Mouse (Mus musculus) brain, adult 2 months (tissue): Measurements from ENCODE around the gene Tspear.
"Not testable (repeated sequence)": the region's sequence is repeated elsewhere in the genome, so short reads cannot be mapped to it uniquely, and the experiment has no call there.

Experiments used
- DNase-seq: peaks from one replicate; pipeline ENCODE4 v3.0.0; 2011; ENCODE audit warnings: low read depth, low spot score

Gene Tspear

GRCm38 (mm10) chr10:77685895-77686664 is at the start of gene Tspear:
Tspear (plus strand) TSS chr10:77686569.
- DNase-seq: peak; percentile 15

DNA sequence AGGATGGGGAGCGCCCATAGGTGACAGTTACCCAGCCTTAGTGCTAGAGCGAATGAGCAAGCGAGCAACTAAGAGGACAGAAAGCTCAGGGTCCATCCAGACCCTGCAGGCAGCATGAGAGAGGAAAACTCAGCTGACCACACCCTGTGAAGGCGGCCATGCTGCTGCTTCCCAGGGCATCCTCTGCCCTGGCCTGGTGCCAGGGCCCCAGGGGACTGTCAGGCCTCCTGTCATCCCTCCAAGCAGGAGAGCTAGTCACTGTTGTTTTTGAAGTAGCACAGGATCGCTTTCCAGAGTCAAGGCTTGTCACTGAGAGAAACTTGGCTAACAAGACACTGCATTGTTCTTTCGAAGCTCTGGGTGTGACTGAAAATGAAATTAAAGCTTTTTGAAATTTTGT is 47.4 kb upstream of the Tspear start:
- no peak for DNase-seq

- DNase-seq: no peak
Observed at GRCm38 (mm10) chr10:77643160-77643559, 43.2 kb upstream of the Tspear start.

DNA sequence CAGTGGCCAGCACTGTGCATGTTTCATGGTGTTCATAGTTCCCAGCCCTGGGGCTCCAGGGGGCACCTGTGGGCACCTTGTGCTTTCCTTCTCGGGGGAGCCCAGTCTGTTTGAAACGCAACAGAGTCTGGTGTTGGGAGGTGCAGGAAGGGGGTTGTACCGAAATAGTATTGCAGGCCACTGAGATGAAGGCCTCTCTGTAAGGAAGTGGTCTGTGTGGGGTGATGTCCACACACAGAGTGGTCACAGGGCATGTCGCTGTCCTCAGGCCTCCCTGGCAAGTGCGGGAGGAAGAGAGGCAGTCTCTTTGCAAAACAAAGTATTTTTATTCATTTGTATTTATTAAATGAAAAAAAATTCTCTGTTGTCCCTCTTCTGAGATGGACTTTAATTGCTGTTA is 40.8 kb upstream of the Tspear start:
- no peak for DNase-seq

- DNase-seq: no peak
Observed at GRCm38 (mm10) chr10:77647461-77647860, 38.9 kb upstream of the Tspear start.

DNA sequence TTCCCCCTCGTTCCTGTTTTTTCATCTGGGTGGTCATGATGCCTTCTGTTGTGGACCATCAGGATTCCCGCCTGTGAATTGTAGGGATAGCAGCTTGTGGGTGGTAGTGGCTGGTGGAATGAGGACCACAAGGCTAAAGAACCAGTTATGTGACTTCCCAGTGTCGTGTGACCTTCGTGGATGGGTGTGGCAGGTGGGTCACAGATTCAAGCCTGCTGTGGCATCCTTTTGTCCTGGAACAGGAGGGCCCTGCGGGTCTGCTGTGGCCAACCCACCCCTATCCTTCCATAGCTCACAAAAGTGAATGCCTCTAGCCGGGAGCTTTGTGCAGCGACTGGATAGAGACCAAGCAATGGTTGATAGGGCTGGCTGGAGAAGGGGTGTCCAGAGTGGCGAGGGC is 38.5 kb upstream of the Tspear start:
- DNase-seq: no peak

DNA sequence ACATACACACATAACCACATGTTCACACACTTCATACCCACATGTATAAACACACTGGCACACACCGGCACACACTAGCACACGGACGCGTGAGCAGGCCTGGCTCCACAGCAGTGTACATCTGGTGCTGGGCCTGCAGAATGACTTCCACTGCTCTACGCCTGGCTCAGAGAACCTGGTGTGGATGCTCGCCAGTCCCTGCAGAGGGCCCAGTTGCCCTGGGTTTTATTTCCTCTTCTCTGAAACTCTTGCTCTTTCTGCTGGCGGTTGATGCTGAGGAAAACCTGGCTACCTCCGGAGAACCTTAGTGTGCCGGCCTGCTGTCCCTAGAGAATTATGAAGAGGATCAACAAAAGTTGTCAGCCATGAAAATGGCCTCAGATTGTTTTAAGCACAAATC is 34.3 kb upstream of the Tspear start:
- DNase-seq: no peak

DNA sequence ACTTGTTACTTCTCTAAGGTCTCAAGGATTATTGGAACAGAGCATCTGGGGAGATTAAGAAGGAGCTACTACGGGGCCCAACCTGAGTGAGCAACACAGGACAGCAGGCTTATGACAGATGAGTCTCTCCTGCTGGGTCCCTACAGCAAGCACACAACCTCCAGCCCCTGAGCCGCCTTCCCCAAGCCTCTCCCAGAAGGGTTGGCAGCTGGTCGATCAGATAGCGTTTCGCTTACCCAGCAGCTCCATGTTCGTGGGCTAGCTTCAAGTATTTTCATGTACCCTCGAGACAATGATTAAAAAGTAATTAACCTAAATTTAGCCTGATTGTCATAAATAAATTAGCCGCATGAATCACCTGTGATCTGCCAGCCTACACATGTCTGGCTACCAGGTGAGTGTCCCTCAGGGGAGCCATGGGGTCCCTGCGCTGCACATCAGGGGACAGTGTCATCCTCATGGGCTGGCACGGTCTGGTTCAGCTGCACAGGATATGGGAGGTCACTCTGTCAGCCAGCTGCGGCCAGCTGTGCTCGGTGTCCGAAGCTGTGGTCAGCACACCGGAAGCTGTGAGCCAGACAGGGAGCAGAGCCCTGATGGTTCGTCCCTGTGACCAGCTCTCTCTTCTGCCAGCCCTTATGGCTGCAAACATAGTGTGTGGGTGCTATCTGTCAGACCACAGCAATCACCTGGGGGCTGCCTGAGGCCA is 27.9 kb upstream of the Tspear start:
- no peak for DNase-seq

DNA sequence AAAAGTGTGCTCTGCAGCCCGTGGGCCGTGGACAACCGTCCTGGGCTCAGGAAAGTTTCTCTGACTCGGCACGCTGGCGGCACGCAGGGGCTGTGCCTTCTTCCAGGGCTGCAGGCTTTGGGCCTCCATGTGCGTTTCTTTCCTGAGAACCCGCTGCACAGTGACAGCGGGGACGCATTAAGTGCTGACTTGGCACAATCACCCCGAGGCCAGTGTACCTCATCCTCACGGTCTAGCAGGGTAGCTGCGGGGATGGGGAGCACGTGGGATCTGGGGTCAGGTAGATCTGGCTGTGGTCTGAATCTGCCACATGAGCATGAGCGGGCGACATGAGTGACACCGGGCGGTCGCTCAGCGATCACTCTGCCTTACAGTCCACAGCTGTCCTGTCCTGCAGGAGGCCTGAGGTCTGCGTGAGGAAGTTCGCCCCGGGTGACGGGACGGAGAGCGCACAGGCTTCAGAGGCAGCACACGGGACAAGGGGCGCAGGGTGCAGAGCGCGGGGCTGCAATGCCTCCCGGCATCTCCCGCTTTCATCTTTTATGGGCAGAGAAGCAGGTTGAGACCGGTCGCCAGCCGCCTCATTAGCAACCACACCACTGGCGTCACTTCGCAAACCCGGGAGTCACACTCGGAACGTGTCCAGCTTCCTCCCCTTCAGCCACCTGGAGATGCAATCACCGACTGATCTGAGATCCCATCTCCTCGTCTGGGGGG is 22.3 kb upstream of the Tspear start:
- DNase-seq: no peak

- DNase-seq: no peak
Observed at GRCm38 (mm10) chr10:77666342-77666741, 20.0 kb upstream of the Tspear start.

DNA sequence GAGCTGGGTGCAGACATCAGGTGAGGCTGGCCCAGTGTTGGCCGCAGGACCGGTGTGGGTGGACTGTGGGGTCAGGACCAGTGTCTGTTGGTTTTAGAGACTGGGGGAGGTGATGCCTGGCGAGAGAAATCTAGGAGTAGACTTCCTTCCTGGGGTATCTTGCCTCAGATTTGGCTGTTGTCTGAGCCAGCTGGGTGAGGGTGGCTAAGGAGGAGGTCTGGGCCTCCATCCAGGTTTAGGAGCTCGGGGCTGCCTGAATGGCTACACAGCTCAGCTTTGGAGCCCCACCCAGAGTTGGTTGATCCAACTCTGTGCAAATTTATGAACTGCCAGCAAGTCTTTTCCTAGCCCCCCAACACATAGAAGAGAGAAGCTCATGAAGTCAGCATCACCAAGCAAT is 19.0 kb upstream of the Tspear start:
- DNase-seq: peak; percentile 58

GRCm38 (mm10) chr10:77670710-77671109 is 15.7 kb upstream of the Tspear start:
- no peak for DNase-seq

DNA sequence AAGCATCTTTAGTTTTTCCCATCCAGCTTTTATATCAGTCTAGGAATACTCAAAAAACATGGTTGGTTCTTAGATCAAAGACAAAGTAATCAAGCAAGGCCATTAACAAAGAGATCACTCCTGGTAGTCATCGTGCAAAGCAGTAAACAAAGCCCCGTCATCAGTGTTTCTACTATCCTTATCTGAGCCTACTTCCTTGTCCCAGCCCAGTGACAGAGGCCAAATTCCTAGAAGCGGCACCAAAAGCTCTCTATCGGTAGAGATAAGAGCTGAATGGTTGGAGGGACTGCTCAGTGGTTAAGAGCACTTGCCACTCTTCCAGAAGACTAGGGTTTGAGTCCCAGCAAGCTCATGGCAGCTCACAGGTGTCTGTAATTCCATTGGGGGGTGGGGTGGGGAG is 14.8 kb upstream of the Tspear start:
- DNase-seq: no peak

DNA sequence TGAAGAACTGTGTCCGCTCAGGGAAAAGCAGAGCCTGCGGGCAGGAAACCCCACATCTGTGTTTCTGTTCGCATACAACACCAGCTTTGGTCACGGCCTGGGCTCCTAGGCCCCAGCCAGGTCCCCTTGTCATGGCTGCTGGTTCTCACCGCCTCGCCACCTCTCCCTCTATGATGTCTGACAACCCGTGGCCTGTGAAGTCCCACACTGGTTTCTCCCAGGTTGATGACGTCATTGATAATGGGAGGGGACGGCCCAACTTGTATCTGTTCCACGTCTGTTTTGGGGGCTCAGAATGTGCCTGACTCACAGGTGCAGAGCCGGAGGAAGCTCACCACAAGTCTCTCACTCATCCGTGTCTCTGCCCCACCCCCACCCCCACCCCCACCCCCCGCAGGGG is 12.6 kb upstream of the Tspear start:
- DNase-seq: no peak

GRCm38 (mm10) chr10:77677562-77677961 is 8.8 kb upstream of the Tspear start:
- peak; percentile 24 for DNase-seq

DNA sequence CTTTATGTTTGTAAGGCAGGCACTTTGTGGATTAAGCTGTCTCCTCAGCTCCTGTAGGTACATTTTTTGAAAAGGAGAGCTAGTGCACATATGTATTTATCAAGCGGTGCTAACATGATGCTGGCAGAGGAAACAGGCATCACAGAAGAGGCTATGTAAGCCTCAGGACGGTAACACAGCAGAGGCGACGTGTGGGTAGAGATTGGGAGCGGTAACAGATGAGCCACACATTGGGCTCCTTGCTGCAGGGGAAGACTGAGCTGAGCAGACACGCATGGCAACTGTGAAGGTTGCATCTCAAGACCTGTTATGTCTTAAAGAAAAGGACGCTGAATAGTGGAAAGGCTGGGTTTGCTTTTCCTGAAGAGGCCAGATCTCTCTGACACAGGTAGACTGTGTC is 3.4 kb upstream of the Tspear start:
- DNase-seq: peak; percentile 55

DNA sequence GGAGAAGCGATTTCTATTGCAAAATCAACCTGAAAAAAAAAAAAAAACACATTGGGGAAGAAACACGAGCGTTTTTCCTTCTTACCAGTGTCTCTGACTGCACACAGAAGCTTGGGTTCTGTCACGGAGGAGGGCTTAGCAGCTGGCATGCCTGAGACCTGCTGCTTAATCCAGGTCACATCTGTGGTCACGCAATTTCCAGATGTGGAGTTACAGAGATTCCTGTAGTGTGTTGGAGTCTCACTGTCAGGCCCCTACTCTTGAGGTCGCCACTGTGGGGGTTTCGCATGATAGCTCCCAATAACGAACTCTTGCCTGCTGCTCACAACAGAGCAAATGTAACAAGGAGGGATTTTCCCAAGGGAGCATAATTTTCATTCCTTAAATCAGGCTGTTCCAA is 2.2 kb upstream of the Tspear start:
- DNase-seq: no peak

GRCm38 (mm10) chr10:77687021-77687420 is 652 bp downstream of the Tspear start:
- no peak for DNase-seq

- DNase-seq: not testable (repeated sequence)
Observed at GRCm38 (mm10) chr10:77690356-77690807, 4.0 kb downstream of the Tspear start, which contains the start of gene Gm19402. Gm19402 (minus strand) TSS chr10:77690757.

DNA sequence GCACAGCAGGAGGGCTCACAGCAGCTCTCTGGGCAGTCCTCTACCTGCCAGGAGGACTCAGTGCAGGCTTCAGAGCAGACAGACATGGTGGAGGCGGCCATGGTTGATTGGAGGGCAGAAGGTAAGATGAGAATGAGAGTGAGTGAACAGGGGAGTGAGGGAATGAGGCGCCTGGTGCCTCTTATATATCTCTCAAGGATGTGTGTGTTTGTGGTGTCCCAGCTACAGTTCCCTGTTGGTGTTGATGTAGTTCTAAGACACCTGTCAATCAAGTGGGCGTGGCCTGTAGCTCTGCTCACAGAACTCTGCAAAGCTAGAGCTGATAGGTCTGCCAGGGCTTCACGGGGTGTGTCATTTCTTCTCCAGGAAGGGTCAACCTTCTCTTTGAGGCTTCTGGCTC is 10.8 kb downstream of the Tspear start, which contains the start of gene Gm9508:
Gene Gm9508 (minus strand): TSS at position 101 of the 400 bp plus-strand sequence.
- DNase-seq: no peak

- no peak for DNase-seq
Observed at GRCm38 (mm10) chr10:77706326-77706725, 20.0 kb downstream of the Tspear start, which contains the start of gene Gm10272. Gm10272 (plus strand) TSS chr10:77706626.

DNA sequence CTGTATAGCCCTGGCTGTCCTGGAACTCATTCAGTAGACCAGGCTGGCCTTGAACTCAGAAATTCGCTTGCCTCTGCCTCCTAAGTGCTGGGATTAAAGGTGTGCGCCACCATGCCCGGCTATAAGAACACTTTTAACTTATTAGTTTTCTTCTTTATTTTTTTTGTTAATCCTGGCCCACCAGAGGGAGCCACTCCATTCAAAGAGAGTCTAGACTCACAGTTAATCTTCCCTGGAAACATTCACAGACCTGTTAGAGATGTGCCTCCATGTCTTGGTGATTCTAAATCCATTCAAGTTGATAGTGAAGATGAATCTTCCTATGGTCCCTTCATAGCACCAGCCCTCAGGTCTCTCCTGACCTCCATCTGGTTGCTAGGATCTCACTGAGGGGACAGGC is 23.5 kb downstream of the Tspear start:
- peak; percentile 24 for DNase-seq
